Mouse (Mus musculus) kidney, postnatal 36 days (tissue): ENCODE results near the gene Wdtc1.

Experiments used
- DNase-seq, 2 experiments: peaks; one replicate each; pipeline ENCODE4 v3.0.0; 2021 to 2022; ENCODE audit warnings: mixed read lengths in 2 of 2

The Wdtc1 gene

DNA sequence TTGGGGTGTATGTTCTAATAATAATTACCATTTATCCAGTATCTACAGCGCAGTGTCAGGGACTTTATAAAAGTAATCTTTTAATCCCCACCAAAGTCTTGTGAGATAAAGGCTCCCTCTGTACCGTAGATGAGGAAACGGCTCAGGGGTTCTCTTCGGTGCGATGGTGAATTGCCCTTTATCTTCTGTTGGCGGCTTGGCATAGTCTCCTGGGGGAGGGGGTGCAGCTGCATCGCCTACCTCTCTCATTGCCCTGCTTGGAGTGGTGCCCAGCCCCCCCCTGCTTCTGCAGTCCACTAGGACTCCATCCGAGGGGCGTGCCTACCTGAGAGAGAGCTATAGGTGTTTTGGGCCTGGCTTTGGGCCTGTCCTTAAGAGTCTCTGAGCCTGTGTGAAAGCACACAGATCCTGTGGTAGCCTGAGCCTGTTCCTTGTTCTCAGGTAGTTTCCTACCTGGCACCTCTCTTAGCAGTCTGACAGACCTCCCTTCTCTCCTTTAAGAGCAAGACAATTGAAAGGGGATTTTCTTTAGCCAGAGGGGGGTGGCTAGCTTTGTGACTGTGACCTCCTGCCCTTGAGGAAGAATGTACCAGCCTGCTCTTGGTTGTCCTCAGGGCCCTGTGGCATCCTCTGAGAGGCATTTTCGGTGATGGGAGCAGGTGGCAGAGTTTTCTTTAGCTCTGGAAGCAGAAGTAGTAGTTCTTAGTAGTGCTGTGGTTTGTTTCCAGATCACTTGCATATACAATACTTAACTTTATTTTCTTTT, 22.7 kb upstream of the Wdtc1 start:
- DNase-seq, result no peak

GRCm38 (mm10) chr4:133374011-133374410, 20.7 kb upstream of the Wdtc1 start:
- no peak for DNase-seq

DNA sequence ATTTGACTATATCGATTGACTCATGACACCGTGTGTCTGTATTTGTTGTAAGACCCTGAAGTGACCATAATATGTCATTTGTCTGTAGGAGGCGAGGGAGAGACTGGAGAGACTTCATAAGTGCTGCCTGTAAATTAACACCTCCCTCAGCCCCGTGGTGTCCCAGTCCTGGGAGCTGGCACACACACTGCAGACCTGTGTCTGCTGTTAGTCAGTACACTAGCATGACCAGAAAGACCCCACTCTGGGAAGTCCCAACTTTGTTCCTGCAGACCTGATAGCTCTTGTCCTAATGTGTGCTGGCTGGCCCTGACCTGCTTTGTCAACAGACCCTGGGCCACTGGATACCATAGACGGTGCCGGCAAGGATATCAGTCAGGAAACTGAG, 19.0 kb upstream of the Wdtc1 start:
- no peak for DNase-seq

GRCm38 (mm10) chr4:133371621-133372277, 18.5 kb upstream of the Wdtc1 start:
- DNase-seq, result peak in 1 of 2 experiments; percentile 27

DNA sequence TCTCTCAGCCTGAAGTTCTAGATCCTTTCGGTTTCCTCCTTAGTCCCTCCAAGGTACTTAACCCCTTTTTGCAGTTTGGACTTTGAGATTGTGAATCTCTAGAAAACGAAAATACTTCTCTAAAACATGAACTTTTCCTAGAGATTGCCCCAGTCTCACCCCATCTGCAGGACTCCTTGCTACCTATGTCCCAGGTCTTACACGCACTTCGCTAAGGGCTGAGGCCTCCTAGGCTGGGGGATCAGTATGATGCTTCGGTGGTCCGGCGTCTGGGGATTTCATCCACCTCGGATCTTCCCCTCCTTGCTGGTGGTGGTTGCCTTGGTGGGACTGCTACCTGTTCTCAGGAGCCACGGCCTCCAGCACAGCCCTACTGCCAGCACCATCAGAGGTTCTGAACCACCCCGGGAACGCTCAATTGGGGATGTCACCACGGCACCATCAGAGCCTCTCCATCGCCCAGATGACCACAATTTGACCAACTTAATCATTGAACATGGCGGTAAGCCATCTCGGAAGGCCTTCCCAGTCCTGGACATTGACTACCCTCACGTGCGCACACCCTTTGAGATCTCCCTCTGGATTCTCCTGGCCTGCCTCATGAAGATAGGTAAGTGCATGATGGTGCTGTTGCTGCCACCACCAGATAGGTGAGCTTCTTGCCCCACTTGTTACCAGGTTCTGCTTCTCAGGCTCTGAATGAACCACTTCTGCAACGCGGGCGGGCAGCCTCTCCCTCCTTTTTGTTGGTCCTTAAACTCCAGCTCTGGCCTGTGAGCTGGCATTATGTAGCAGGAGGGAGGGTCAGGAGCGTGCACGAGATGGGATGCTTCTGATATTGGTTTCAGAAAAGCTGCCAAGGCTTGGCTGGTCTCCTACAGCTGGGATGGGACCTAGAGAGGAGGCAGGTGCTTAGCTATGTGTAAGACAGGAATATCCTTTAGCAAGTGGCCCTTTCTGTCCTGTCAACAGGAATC, 17.3 kb upstream of the Wdtc1 start:
- DNase-seq, result no peak

DNA sequence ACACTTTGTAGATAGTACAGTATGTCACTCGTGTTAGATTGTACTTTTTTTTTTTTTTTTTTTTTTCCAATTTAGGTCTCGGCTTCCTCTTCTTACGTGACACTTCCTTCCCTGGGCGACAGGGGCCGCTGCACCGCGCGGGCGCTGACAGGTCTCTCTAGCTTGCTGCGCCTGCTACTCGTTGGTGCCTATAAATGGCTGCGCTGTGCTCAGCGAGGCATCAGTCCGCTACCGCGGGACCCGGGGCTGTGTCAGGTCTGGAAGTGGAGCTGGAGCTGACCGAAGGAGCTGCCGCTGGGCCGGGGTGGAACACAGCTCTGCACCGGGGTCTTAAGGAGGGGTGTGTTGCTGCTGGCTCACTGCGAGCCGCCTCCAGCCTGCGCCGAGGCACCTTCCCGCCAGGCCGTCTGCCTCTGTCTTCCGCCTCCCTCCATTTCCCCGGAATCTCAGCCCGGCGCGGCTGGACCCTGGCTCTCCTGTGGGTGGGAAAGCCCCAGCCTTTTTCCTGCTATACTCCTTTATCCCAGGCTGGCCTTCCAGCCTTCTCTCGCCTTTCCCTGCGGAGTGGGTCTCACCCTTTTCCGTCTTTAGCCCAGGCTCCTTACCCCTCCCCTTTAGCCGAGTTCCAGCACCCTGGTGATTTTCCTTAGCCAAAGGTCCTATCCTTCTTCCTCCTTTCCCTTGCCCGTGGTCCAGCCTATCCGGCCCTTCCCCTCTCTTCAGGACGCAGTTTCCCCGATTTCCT, 16.4 kb upstream of the Wdtc1 start, which contains the start of gene Slc9a1:
Slc9a1 (plus strand) TSS at position 154 of the 745 bp plus-strand sequence.
- DNase-seq, result peak; percentile 95 to 97

- no peak for DNase-seq
Observed at GRCm38 (mm10) chr4:133354641-133355040, 1.4 kb upstream of the Wdtc1 start.

DNA sequence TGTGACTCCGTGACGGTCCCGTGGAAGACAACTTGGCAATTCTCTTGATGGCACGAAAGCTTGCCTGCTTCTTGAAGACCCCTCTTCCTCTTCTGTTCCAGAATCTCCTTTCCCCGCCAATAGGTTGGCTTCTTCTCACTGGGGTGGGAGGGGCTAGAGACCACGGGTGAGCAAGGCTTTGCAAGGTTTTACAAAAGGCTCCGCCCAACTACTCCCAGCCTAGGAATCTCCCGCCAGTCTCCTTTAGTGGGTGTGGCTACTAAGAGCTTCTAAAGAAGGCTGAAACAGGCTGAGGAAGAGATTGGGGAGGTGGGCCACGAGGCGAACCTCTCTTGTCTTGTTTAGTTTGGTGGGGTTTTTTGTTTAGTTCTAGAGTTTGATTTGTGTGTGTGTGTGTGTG, 484 bp downstream of the Wdtc1 start:
- no peak for DNase-seq

GRCm38 (mm10) chr4:133348051-133348775, 5.1 kb downstream of the Wdtc1 start:
- no peak for DNase-seq

- no peak for DNase-seq
Observed at GRCm38 (mm10) chr4:133347624-133348023, 5.7 kb downstream of the Wdtc1 start.

DNA sequence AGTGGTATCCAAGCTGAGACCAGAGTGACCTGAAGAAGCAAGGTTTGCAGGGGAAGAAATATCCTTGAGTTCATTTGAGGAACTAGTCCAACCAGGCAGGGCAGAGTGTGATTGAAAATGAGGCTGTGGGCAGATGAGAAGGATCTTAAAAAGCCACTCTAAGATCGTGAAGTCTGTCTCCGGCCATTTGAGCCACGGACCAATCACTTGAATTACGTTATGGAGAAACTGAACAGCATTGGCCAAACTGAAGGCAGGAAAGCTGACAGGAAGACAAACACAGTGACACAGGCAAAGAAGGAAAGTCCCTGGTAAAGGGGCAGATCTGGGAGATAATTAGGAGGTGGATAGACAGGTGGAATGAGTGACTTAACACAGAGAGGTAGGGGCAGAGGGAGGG, 6.7 kb downstream of the Wdtc1 start:
- DNase-seq, result no peak

DNA sequence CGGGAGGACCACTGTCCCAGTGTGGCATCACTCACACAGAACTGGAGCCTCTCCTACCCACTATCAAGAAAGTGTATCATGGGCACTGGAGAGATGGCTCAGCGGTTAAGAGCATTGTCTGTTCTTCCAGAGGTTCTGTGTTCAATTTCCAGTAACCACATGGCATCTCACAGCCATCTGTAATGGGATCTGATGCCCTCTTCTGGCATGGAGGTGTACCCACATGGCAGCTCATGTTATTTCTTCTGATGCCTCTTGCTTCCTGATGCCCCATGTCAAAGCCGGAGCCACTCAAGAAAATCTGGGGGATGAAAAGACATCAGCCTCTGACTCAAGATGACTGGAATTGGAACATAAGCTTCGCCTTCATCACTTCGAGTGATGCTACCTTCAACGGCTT, 7.6 kb downstream of the Wdtc1 start:
- DNase-seq, result peak; percentile 17 to 31

- DNase-seq, result peak; percentile 21 to 72
Observed at GRCm38 (mm10) chr4:133344112-133344511, 9.2 kb downstream of the Wdtc1 start.

GRCm38 (mm10) chr4:133340217-133340616, 13.1 kb downstream of the Wdtc1 start:
- DNase-seq, result no peak

- DNase-seq, result peak; percentile 97 to 99
Observed at GRCm38 (mm10) chr4:133339148-133339749, 14.0 kb downstream of the Wdtc1 start.

DNA sequence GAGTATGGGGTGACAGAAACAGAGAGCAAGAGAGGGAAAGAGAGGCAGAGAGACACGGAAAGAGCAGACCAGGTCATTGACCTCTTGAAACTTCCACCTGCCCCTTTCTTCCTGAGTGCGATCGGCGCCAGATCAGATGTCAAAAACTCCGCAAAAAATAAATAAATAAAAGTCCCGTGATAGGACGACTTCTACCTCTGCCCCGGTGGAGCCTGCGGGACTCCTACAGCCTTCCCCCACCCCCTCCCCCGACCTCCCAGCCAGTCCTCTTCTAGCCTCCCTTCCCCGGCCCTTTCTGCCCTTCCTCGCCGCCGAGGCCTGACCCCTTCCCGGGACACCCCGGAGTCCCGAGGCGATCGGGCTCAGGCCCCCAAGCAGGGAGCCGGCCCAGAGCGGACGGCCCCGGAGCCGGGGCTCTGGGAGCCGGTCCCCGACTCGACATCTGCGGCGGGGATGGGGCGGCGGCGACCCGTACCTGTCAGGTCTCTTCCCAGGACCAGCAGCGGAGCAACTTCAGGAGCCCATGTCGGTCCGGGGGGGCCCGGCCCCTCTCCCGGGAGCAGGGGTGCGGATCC, 14.7 kb downstream of the Wdtc1 start:
- DNase-seq, result peak in 1 of 2 experiments; percentile 14

DNA sequence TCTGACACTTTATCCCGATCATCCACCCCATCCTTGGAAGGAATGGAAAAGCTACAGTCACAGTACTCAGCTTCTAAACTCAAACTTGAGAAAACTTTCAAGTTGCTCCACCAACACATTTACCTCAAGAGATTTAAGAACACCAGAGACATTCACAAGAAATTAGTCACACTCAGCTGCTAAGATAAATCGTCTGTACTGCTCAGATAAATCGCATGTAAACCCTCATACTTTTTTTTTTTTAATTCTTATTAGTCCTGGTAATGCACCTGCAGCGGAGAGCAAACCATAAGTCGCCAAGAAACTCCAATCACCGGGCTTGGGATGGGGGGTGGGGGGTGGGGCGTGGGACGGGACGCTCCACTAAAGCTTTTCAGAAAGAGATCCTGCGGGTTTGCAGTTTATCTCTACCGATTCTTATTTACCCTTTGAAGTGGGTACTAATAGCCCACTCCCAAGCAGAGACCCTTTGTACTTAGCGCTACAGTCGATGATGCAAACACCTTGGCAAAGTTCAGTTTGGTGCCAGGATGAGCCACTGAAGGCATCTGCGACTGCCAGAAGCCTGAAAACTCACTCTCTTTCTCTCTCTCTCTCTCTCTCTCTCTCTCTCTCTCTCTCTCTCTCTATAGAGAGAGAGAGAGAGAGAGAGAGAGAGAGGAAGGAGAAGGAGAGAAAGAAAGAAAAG, 15.3 kb downstream of the Wdtc1 start:
- peak in 1 of 2 experiments; percentile 24 for DNase-seq

DNA sequence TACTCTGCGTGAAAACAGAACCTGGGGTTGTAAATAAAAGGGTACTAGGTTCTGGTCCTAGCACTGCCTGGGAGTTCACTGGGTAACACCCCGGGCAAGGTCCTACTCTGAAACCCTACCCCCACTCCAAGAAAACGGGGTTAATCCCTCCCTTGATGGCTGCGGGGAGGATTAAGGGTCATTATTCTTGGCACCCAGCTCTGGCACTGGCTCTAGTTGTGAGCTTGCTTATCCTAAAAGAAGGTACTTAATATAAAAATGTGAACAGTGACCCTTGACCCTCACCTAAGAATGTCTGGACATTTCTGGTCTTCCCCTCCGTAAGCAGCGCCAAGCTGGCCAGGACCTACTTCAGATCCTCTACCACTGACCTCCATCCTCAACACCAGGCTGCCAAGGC, 20.0 kb downstream of the Wdtc1 start:
- peak; percentile 77 to 90 for DNase-seq

DNA sequence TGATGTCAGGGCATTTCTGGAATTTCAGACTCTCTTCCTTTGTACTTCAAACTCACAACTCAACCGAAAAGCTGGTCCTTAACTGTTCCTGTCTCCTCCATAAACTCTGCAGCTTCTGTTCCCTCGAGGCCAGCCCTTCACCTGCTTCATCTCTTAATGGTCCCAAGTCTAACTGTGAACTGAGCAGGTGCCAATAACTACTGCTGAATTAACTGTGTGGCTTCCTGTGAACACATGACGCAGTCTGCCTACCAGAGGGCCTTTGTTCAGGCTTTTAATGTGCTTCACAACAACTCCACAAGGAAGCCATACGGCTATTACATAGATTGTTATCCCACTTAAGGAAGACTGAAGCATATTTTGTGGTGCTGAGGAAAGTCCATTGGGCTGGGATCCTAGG, 23.0 kb downstream of the Wdtc1 start:
- DNase-seq, result peak; percentile 29 to 35

DNA sequence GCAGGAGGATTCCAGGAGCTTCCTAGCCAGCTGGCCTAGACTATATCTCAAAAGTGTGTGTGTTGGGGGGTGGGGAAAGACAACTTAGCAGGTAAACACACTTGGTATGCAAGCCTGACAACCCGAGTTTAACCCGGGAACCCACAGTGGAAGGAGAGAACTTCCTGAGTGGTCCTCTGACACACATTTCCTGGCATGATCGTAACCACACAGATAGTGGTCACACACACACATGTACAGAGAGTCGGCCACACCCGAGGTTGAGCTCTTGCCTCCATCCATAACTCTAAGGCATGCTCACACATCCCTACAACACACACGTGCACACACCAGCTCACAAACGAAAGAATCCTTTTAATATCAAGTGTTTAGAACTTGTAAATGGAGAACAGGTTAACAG, 25.2 kb downstream of the Wdtc1 start:
- DNase-seq, result no peak
